Mouse (Mus musculus) myocyte (in vitro differentiated cells): ENCODE results near the gene Frrs1.

Experiments used
- CEBPB ChIP-seq: IDR thresholded peaks from 2 replicates; pipeline ENCODE4 v1.6.1; 2011; ENCODE audit warnings: mild to moderate bottlenecking, moderate library complexity; ENCODE audit not compliant: poor library complexity, insufficient read depth, severe bottlenecking
- E2F4 ChIP-seq: IDR thresholded peaks from one replicate; pipeline ENCODE4 v1.6.1; 2011; ENCODE audit warnings: mild to moderate bottlenecking, control low read depth, moderate library complexity; ENCODE audit not compliant: insufficient read depth
- MAX ChIP-seq: IDR thresholded peaks from one replicate; pipeline ENCODE4 v1.6.1; 2011; ENCODE audit warnings: low read depth, mild to moderate bottlenecking, control low read depth
- MYOD1 ChIP-seq, 3 experiments: IDR thresholded peaks; one replicate each; pipeline ENCODE4 v1.6.1; 2011; ENCODE audit warnings: control low read depth in 2 of 3, low read depth in 2 of 3, mild to moderate bottlenecking in 2 of 3, moderate library complexity in 1 of 3; ENCODE audit not compliant: insufficient read length in 2 of 3, control insufficient read depth in 1 of 3
- MYOG ChIP-seq, 3 experiments: IDR thresholded peaks; one replicate each; pipeline ENCODE4 v1.6.1; 2011; ENCODE audit warnings: control low read depth in 2 of 3, low read depth in 2 of 3, mild to moderate bottlenecking in 2 of 3; ENCODE audit not compliant: insufficient read length in 2 of 3, control insufficient read depth in 1 of 3, insufficient read depth in 1 of 3
- POLR2A ChIP-seq: IDR thresholded peaks from one replicate; pipeline ENCODE4 v1.6.1; 2011; ENCODE audit warnings: low read depth, mild to moderate bottlenecking, control low read depth, moderate library complexity; ENCODE audit not compliant: insufficient read length
- POLR2AphosphoS2 ChIP-seq: IDR thresholded peaks from one replicate; pipeline ENCODE4 v1.6.1; 2011; ENCODE audit warnings: low read depth, control low read depth; ENCODE audit not compliant: insufficient read length
- REST ChIP-seq: IDR thresholded peaks from one replicate; pipeline ENCODE4 v1.6.1; 2011; ENCODE audit warnings: mild to moderate bottlenecking, control low read depth, moderate library complexity; ENCODE audit not compliant: insufficient read depth, insufficient read length
- SRF ChIP-seq: IDR thresholded peaks from one replicate; pipeline ENCODE4 v1.6.1; 2011; ENCODE audit warnings: low read depth; ENCODE audit not compliant: control insufficient read depth, insufficient read length
- TCF12 ChIP-seq: IDR thresholded peaks from one replicate; pipeline ENCODE4 v1.6.1; 2011; ENCODE audit warnings: mild to moderate bottlenecking, control low read depth; ENCODE audit not compliant: poor library complexity, insufficient read depth, severe bottlenecking
- TCF3 ChIP-seq: IDR thresholded peaks from one replicate; pipeline ENCODE4 v1.6.1; 2011; ENCODE audit warnings: low read depth, control low read depth; ENCODE audit not compliant: insufficient read length
- USF1 ChIP-seq: IDR thresholded peaks from one replicate; pipeline ENCODE4 v1.6.1; 2011; ENCODE audit warnings: low read depth, mild to moderate bottlenecking, control low read depth, moderate library complexity

DNA sequence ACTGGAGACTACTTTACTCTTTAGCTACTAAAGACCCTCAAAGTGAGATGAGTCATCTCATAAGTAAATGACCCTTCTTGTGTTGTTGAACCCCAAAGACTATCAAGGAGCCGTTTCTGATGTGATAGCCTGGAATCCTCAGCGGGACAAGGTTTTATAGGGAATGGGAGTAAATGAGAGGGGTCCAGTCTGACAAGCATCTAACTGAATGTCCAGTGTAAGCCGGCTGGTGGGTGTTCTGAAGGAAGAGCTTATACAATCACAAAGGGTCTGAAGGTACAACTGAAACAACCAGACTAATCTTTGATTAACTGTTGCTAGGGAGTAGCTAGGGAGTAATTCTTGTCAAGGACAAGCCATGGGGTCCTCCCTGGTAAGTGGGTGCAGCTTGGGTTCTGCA is 6.8 kb upstream of the Frrs1 start:
- TF ChIP-seq USF1 (no peak), CEBPB (no peak), POLR2A (no peak), MYOG (IDR thresholded peaks at IDR 0.05; ENCODE audit: control insufficient read depth in 1 of 3, insufficient read depth in 1 of 3, insufficient read length in 2 of 3, low read depth in 2 of 3) (no peak), POLR2AphosphoS2 (no peak), MAX (no peak), E2F4 (no peak), TCF12 (no peak), TCF3 (no peak), SRF (no peak), MYOD1 (IDR thresholded peaks at IDR 0.05; ENCODE audit: control insufficient read depth in 1 of 3, insufficient read length in 2 of 3, low read depth in 2 of 3) (no peak), REST (no peak)
